Mouse (Mus musculus) mature B cell (primary cell): ENCODE measurements around the gene Brap.
"Not testable (repeated sequence)": the region's sequence is repeated elsewhere in the genome, so short reads cannot be mapped to it uniquely, and the experiment has no call there.

ENCODE experiments used
- in situ Hi-C: fragments of 300-500 bp; cut with MboI; formaldehyde crosslinking; loops from 2 replicates; pipeline ENCODE4 v1.14.3; 2019

The Brap gene

DNA sequence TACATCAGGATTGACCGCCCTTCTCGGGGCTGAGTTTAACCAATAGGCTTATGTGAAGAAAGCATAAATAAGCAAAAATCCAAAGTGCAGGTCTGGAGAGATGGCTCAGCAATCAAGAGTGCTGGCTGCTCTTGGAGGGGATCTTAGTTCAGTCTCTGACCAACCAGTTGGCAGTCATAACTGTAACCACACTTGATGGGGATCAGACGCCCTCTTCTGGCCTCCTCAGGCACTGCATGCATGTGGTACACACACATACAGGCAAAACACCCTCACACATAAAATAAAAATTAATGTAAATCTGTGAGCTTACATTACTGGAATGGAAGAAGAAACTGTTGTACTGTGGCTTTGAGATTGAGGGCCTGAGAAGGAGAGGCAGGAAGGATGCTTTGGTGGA is 10.0 kb downstream of the Brap start:
- in situ Hi-C loops = no loop called here

DNA sequence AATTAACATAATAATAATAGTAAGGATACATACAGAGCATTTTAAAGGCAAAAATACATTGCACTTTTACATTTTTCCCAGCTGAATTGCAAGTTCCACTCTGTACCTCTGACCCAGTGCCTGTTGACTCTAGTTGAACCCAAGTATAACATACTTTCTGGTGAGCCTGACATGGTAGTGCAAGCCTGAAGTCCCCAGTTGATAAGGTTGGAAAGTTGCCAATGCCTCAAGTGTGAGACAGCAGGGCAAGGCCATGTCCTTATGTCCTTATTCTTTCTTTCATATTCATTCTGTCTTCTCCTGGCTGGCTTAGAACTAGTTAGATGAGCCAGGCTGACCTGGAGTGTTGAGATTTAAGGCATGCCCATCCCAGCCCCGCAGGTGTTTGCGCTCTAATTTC is 21.9 kb downstream of the Brap start:
- in situ Hi-C loops = no loop called here

- in situ Hi-C loops = no loop called here
These were observed 25.1 kb downstream of the Brap start for GRCm38 (mm10) chr5:121685495-121685894.

DNA sequence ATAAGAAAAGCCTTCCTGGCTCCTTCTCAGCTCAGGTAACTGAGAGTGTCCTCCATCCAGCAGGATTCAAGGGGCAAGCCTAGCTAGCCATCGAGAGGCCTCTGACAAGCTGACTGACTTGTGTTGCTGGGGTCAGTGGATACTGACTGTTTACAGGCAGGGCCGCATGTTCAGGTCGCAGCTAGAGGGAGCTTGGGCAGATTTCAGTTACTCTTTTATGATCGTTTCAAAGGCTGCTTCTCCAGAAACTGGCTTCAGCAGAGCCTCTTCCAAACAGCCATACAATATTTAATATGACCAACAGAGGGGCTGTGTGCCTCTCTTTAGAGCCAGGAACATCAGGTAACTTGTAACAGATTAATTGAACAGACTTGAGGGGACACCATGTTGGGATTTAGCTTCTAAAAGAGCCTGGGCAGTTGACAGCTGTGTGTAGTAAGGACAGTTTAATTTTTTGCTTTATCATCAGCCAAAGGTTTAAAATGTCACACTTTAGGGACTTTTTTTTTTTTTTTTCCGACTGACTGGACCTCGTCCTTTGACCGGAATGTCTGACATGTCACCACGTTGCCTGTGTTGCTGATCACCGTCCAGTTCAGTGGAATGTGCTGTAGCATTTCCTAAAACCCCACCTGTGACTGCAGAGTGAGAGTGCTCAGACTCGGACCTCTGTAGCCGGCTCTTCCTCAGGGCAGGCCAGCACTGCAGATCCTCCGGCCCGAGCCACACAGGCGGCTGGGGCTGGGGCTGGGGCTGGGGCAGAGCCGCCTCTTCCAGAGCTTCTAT is 25.9 kb downstream of the Brap start:
- in situ Hi-C loops = no loop called here

DNA sequence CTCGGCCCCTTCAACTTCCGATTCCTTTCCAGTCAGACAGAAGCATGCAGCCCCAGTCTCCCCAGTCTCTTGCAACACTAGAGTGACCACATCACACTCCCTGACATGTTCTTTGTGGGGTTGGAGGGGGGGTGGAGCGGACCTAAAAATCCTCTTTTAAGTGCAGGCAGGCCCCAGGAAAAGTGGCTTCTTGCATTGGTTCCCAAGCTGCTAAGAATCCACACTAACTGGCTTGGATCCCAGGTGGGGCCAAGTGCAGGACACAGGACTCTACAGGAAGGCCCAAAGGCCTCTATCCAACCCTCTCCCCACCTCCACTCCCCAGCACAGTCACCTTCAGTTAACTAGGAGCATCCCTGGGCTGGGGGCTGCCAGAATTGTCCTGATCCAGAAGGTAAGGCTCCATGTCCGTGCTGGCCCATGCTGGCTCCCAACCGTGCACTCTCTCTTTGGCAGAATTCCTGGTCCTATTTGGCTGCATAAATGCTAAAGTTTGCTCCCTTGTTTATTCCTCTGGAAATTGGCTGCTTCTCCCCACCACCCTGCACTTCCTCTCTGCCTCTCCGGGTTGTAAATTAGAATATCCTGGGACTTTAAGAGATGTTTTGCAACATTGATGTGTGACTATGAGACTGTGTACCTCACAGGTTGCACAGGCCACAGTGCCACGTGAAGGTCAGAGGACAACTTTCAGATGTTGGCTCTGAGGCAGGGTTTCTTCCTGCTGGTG is 30.3 kb downstream of the Brap start:
- in situ Hi-C loops = no loop called here

- in situ Hi-C loops = not testable (repeated sequence)
These were observed 31.1 kb downstream of the Brap start for GRCm38 (mm10) chr5:121691436-121691835.

GRCm38 (mm10) chr5:121692897-121693296 is 32.5 kb downstream of the Brap start:
- in situ Hi-C loops = no loop called here

GRCm38 (mm10) chr5:121696761-121697160 is 36.4 kb downstream of the Brap start:
- in situ Hi-C loops = no loop called here

DNA sequence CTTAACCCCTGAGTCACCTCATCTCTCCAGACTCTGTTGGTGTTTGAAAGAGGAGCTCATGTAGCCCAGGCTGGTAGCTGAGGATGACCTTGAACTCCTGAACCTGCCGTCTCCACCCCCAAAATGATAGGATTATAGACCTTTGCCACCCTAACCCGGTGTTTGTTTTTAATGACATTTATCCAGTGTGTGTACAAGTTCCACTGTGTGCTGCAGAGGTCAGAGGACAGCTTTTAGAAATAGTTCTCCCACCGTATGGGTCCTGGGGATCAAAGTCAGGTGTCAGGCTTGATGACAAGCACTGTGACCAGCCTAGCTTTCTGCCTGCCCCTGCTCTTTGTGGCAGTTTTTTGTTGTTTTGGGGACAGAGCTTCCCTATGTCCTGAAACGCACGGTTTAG is 39.5 kb downstream of the Brap start:
- in situ Hi-C loops = no loop called here

DNA sequence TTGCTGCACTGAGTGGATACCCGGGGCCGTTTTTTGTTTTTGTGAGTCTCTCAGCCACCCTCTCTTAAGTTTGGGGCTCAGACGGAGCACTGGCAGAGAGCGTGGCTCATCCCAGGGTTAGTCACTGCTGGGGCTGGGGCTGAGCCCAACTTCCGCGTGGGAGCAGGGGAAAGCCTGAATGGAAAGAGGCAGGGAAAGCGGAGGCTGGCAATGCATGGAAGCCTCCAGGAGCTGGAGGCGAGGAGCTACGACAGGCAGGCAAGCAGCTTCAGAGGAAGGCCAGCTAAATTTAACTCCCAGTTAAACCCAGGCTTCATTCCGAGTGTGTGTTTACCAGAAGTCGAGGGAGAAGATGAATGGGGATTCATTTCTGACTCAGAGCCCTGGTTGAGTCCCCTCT is 40.1 kb downstream of the Brap start:
- in situ Hi-C loops = no loop called here

DNA sequence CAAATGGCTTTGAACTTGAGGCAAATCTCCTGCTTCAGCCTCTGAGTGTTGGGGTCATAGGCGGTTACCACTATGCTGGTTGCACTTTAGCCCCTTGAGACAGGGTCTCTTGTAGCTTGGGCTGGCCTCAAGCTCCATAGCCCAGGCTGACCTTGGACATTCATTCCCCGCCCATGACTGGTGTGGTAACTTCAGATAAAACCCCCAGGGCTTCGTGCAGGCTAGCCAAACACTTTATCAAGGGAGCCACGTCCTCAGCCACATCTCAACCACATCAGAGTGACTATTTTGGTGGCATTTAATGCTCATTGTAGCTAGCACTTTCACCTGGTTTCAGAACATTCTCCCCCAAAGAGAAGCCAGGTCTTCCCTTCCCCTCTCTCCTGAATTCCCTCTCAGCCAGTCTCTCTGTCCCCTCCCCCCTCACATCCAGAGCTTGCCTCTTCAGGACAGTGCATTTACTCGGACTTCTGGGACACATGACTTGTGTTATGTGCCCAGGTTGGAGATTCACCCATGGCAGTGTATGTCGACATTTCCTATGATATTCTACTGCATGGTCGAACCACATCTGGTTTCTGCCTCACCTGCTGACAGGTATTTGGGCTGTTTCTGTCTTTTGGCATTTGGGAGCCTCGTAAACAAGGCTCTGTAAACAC is 40.9 kb downstream of the Brap start:
- in situ Hi-C loops = no loop called here

- in situ Hi-C loops = no loop called here
These were observed 43.0 kb downstream of the Brap start for GRCm38 (mm10) chr5:121703341-121703740.

- in situ Hi-C loops = no loop called here
These were observed 44.3 kb downstream of the Brap start for GRCm38 (mm10) chr5:121704512-121705248.

DNA sequence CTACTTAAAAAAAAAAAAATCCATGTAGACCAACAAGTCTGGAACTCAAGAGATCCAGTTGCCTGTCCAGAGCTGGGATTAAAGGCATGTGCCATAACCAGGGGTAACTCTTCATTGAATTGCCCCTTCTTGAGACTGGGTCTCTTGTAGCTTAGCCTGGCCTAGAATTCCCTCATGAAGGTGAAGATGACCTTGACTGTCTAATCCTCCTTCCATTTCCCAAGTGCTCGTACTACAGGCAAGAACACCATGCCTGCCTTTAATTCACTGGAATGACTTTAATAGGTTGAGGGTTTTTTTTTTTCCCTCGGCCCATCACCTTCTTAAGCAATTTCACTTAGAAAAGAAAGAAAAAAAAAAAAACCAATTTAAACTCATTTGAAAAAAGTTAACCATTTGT is 50.0 kb downstream of the Brap start:
- in situ Hi-C loops = no loop called here

- in situ Hi-C loops = no loop called here
These were observed 50.4 kb downstream of the Brap start for GRCm38 (mm10) chr5:121710851-121711173.

DNA sequence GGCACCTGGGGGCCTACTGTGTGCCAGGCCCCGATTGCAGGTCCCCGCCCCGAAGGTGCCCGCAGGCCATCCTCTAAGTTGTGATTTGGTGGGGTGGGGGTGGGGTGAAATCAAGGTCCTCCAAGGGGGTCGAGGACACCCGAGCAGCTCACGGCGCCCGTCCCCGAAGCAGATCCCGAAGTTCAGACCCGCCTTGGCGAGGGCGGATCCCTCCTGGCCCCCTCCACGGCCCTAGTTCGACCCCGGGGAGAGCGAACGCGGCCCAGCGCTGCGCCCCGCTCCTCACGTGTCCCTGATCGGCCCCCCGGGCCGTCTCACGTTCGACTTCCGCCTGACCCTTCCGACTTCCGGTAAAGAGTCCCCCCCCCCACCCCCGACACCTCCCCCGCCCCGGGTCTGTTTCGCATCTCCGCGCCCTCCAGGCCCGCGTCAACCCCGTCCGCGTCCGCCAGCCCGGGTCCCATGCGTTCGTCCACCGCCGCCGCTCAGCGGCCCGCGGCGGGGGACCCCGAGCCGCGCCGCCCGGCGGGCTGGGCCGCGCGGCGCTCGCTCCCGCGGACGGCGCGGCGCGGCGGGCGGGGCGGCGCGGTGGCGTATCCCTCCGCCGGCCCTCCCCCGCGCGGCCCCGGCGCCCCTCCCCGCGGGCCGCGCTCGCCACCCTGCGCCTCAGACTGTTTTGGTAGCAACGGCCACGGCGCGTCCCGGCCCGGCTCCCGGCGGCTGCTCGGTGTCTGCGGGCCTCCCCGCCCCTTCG is 51.0 kb downstream of the Brap start, which contains the start of gene Atxn2:
Gene Atxn2 (plus strand): TSS at position 164 of the 754 bp plus-strand sequence.
- in situ Hi-C loops = no loop called here

GRCm38 (mm10) chr5:121711928-121712231 is 51.5 kb downstream of the Brap start:
- in situ Hi-C loops = no loop called here

DNA sequence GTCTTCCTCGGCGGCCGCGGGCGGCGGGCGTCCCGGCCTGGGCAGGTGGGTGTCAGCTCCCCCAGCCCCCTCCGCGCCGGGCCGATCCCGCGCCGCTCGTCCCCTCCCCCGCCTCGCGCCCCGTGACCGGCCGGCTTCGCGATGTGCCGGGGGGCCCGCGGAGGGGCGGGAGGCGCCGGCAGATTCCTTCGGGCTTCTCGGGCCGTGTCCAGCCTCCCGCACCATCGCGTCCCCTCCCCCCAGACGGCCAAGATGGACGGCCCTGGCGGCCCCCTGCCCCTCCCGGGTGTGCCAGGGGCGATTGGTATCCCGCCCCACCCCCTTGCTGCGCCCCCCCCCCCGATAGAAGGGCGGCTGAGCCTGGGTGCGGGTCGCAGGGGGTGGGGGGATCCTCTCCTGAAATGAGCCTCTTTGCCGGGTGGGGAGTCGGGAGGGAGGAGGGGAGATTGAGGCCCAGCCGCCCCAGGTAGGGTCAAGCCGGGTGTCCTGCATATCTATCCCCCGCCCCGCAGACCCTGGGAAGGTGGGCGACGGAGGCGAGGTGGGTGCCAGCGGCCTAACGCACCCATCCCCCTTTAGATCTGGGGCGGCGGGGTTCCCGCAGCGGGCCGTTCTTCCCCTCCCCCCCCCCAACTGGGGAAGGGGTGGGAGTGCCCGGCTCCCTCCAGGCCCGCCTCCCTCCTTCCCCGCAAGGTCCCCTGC is 52.0 kb downstream of the Brap start:
- in situ Hi-C loops = no loop called here

- in situ Hi-C loops = no loop called here
These were observed 52.7 kb downstream of the Brap start for GRCm38 (mm10) chr5:121712934-121713538.

- in situ Hi-C loops = no loop called here
These were observed 54.0 kb downstream of the Brap start for GRCm38 (mm10) chr5:121714331-121714730.

- in situ Hi-C loops = no loop called here
These were observed 54.6 kb downstream of the Brap start for GRCm38 (mm10) chr5:121714928-121715327.
